Mouse (Mus musculus): ENCODE measurements around the gene Calu. TPM values are rescaled to one million over a fixed set of nuclear protein-coding genes. Genes with fewer than 3 reads are reported as not detected.
"Not testable (repeated sequence)": the region's sequence is repeated elsewhere in the genome, so short reads cannot be mapped to it uniquely, and the experiment has no call there.

Gene Calu
- polyA plus RNA-seq, 1 experiment, result 46.3 TPM

DNA sequence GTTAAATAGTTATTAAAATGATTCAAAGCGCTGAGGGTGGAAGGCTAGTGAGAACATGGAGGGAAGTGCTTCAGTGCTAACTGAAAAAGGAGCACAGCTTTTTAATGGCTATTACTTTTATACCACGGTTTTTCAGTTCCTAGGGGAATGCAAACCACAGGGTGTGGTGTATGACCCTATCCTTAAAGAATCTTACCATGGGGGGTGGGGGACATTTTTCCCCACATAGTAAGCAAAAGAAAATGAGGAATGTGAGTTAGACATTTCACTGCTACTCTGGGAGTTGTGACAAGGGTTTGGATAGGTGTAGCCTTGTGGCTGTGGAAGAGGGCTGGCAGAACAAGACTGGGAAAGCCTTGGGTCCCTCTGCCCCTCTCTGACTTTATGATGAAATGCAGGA, 30.6 kb upstream of the Calu start:
- Histone ChIP-seq H3K4me3 (ENCODE audit: insufficient read depth, low read depth, low read length) (no peak overlapping the region), H3K4me1 (ENCODE audit: control insufficient read depth, insufficient read depth, low read length) (no peaks in the 10 kb centered on the region), H3K27me3 (replicated peaks; ENCODE audit: control insufficient read depth, insufficient read depth, low read length) (no peaks in the 10 kb centered on the region), H3K27ac (ENCODE audit: insufficient read depth, low read depth, low read length) (no peak overlapping the region), H3K36me3 (ENCODE audit: control insufficient read depth, insufficient read depth, low read length) (no peaks in the 10 kb centered on the region)
- no peak for DNase-seq
- WGBS, result 65% methylated on average over 2 of the region's 2 CpGs
- TF ChIP-seq CTCF (conservative IDR thresholded peaks at IDR 0.05; ENCODE audit: insufficient read depth, insufficient read length, low read depth, low read length), result no peak

DNA sequence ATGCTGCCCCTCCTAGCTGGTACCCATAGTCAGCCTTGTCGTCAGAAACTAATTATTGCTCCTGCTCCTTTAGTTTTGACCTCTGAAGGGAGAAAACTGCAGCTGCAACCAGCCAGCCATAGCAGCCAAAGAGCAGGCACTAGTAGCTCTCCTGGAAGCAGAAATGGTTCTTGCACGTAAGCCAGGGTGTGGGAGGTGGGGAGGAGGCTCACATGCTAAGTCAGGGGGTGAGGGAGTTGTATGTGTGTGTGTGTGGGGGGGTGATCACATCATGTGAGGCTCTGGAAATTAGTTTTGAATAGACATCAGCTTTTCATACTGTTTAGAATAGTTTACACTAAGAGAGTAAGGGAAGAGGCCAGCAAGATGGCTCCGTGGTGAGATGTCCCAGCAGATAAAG, 29.9 kb upstream of the Calu start:
- Histone ChIP-seq H3K27me3 (replicated peaks; ENCODE audit: control insufficient read depth, insufficient read depth, low read length) (no peaks in the 10 kb centered on the region), H3K4me1 (ENCODE audit: control insufficient read depth, insufficient read depth, low read length) (no peaks in the 10 kb centered on the region), H3K27ac (ENCODE audit: insufficient read depth, low read depth, low read length) (no peak overlapping the region), H3K4me3 (ENCODE audit: insufficient read depth, low read depth, low read length) (no peak overlapping the region), H3K36me3 (ENCODE audit: control insufficient read depth, insufficient read depth, low read length) (no peaks in the 10 kb centered on the region)
- TF ChIP-seq POLR2A (IDR thresholded peaks at IDR 0.05; ENCODE audit: low read depth, low read length), result no peak
- TF ChIP-seq CTCF (conservative IDR thresholded peaks at IDR 0.05; ENCODE audit: insufficient read depth, insufficient read length, low read depth, low read length), result no peak
- 52% methylated on average over 3 of the region's 3 CpGs for WGBS
- DNase-seq, result no peak

DNA sequence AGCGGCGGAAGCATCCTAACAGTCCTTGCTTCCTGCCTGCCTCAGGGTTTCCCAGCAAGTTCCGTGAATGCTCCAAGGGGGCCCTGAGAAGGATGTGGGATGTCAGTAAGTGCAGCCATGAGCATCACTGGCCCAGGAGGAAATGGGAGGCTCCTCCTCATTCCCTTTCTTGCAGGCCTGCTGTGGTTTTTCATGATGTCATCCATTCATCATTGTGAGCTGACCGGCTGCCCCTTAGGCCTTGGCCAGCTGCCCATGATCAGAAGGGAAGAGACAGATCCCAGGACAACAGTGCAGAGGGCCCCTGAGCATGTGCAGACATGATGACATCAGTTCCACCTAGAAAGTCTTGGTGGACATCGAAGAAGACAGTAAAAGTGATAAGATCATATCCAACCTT, 29.0 kb upstream of the Calu start, which contains the start of gene Fam71f1:
TSS of gene Fam71f1 (plus strand) at position 262 of the 400 bp plus-strand sequence.
- H3K27me3 ChIP-seq (replicated peaks; ENCODE audit: control insufficient read depth, insufficient read depth, low read length), result no peaks in the 10 kb centered on the region
- H3K27ac ChIP-seq (ENCODE audit: insufficient read depth, low read depth, low read length), result no peak within 1 kb of the TSS
- DNase-seq, result peak; percentile 45
- H3K4me3 ChIP-seq (ENCODE audit: insufficient read depth, low read depth, low read length), result no peak within 1 kb of the TSS
- TF ChIP-seq POLR2A (IDR thresholded peaks at IDR 0.05; ENCODE audit: low read depth, low read length) (no peak), CTCF (conservative IDR thresholded peaks at IDR 0.05; ENCODE audit: insufficient read depth, insufficient read length, low read depth, low read length) (no peak)
- no peaks in the 10 kb centered on the region for H3K36me3 ChIP-seq (ENCODE audit: control insufficient read depth, insufficient read depth, low read length)
- no peaks in the 10 kb centered on the region for H3K4me1 ChIP-seq (ENCODE audit: control insufficient read depth, insufficient read depth, low read length)
- 61% methylated on average over 5 of the region's 5 CpGs for WGBS

DNA sequence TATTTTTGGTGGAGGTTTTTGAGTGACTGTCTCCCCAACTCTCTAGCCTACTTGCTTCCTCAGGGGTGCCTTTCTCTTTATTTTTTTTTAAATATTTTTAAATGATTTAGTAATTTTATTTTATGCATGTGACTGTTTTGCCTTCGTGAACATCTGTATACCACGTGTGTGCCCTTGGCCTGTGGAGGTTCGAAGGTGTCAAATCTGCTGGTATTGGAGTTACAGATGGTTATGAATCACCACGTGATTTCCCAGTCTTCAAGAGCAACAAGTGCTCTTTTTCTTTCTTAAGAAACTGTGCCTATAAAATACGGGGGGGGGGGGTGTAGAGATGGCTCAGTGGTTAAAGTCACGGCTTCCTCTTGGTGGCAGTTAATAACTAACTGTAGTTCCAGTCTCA, 26.3 kb upstream of the Calu start:
- WGBS, result 78% methylated on average over 6 of the region's 6 CpGs
- DNase-seq, result no peak
- Histone ChIP-seq H3K4me1 (ENCODE audit: control insufficient read depth, insufficient read depth, low read length) (no peaks in the 10 kb centered on the region), H3K27me3 (replicated peaks; ENCODE audit: control insufficient read depth, insufficient read depth, low read length) (no peaks in the 10 kb centered on the region), H3K36me3 (ENCODE audit: control insufficient read depth, insufficient read depth, low read length) (no peaks in the 10 kb centered on the region), H3K27ac (ENCODE audit: insufficient read depth, low read depth, low read length) (no peak overlapping the region), H3K4me3 (ENCODE audit: insufficient read depth, low read depth, low read length) (no peak overlapping the region)
- TF ChIP-seq POLR2A (IDR thresholded peaks at IDR 0.05; ENCODE audit: low read depth, low read length) (no peak), CTCF (conservative IDR thresholded peaks at IDR 0.05; ENCODE audit: insufficient read depth, insufficient read length, low read depth, low read length) (no peak)

DNA sequence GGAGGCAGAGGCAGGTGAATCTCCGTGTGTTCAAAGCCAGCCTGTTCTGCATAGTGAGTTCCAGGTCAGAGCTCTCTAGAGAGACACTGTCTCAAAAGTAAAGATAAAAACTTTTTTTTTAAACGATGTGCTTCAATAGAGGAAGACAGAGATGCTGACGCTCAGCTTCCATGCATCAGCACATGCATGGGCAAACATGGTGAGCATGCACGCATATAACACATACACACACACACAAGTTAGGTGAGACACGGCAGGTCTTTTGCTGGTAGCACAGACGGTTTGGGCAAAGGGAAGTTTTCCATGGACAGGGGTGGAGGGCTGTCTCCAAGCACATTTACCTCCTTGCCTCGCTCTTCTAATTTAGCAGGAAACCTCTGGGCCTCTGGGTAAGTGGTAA, 25.7 kb upstream of the Calu start:
- Histone ChIP-seq H3K27ac (ENCODE audit: insufficient read depth, low read depth, low read length) (no peak overlapping the region), H3K27me3 (replicated peaks; ENCODE audit: control insufficient read depth, insufficient read depth, low read length) (no peaks in the 10 kb centered on the region), H3K36me3 (ENCODE audit: control insufficient read depth, insufficient read depth, low read length) (no peaks in the 10 kb centered on the region), H3K4me1 (ENCODE audit: control insufficient read depth, insufficient read depth, low read length) (no peaks in the 10 kb centered on the region), H3K4me3 (ENCODE audit: insufficient read depth, low read depth, low read length) (no peak overlapping the region)
- no peak for TF ChIP-seq POLR2A (IDR thresholded peaks at IDR 0.05; ENCODE audit: low read depth, low read length)
- no peak for TF ChIP-seq CTCF (conservative IDR thresholded peaks at IDR 0.05; ENCODE audit: insufficient read depth, insufficient read length, low read depth, low read length)
- no peak for DNase-seq
- 92% methylated on average over 7 of the region's 7 CpGs for WGBS

DNA sequence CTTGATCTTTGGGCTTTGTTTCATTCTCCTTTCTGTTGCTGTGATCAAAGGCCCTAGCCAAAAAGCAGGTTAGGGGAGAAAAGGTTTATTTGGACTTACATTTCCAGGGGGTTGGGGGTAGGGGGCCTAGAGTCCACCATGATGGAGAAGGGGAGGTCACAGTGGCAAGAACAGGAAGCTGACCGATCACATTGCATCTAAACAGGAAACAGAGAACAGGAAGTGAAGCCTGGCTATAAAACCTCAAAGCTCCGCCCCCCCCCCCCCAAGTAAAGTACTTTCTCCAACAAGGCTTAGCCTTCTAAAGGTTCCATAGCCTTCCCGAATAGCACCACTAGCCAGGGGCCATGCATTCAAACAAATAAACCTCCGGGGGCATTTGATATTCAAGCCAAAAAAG, 25.1 kb upstream of the Calu start:
- TF ChIP-seq POLR2A (IDR thresholded peaks at IDR 0.05; ENCODE audit: low read depth, low read length) (no peak), CTCF (conservative IDR thresholded peaks at IDR 0.05; ENCODE audit: insufficient read depth, insufficient read length, low read depth, low read length) (no peak)
- H3K4me1 ChIP-seq (ENCODE audit: control insufficient read depth, insufficient read depth, low read length), result no peaks in the 10 kb centered on the region
- no peak overlapping the region for H3K4me3 ChIP-seq (ENCODE audit: insufficient read depth, low read depth, low read length)
- DNase-seq, result no peak
- no peaks in the 10 kb centered on the region for H3K36me3 ChIP-seq (ENCODE audit: control insufficient read depth, insufficient read depth, low read length)
- WGBS, result 83% methylated on average over 4 of the region's 4 CpGs
- H3K27ac ChIP-seq (ENCODE audit: insufficient read depth, low read depth, low read length), result no peak overlapping the region
- H3K27me3 ChIP-seq (replicated peaks; ENCODE audit: control insufficient read depth, insufficient read depth, low read length), result no peaks in the 10 kb centered on the region

DNA sequence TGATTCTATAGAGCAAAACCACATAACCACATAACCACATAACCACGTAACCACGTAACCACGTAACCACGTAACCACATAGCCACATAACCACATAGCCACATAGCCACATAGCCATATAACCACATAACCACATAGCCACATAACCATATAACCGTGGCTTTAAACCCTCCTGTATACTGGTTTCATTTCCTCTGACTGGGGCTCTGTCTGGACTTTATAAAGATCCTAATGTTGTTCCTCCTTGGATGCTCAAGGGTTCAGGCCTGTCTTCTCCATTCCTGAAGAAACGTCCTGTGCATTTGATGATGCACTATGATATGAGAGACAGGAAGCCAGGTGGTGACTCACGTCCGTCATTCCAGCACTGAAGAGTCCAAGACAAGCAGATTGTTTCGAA, 20.9 kb upstream of the Calu start:
- 86% methylated on average over 9 of the region's 9 CpGs for whole genome bisulfite sequencing
- Histone ChIP-seq H3K4me1 (ENCODE audit: control insufficient read depth, insufficient read depth, low read length) (no peaks in the 10 kb centered on the region), H3K27ac (ENCODE audit: insufficient read depth, low read depth, low read length) (no peak overlapping the region), H3K27me3 (replicated peaks; ENCODE audit: control insufficient read depth, insufficient read depth, low read length) (no peaks in the 10 kb centered on the region), H3K4me3 (ENCODE audit: insufficient read depth, low read depth, low read length) (no peak overlapping the region), H3K36me3 (ENCODE audit: control insufficient read depth, insufficient read depth, low read length) (no peaks in the 10 kb centered on the region)
- no peak for DNase-seq
- TF ChIP-seq CTCF (conservative IDR thresholded peaks at IDR 0.05; ENCODE audit: insufficient read depth, insufficient read length, low read depth, low read length) (no peak), POLR2A (IDR thresholded peaks at IDR 0.05; ENCODE audit: low read depth, low read length) (no peak)

DNA sequence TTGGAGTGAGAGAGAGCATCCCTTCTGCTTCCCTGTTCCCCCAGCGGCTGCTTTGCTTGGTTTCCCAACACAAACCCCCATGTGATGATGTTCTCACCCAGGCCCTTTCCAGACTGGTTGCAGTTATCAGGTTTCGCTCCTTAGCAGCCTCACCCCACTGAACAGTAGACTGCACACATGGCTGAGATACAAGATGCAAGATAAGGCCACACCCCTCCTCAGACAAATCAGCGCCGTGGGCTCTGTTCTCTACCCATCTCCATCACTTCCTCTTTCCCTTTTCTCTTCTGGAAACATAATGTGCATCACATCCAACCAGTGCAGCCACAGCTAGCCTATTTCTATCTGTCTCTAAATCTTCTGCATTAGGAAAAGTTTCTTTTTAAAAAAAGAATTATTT, 18.4 kb upstream of the Calu start:
- no peaks in the 10 kb centered on the region for H3K36me3 ChIP-seq (ENCODE audit: control insufficient read depth, insufficient read depth, low read length)
- DNase-seq, result no peak
- no peak overlapping the region for H3K4me3 ChIP-seq (ENCODE audit: insufficient read depth, low read depth, low read length)
- no peaks in the 10 kb centered on the region for H3K4me1 ChIP-seq (ENCODE audit: control insufficient read depth, insufficient read depth, low read length)
- no peaks in the 10 kb centered on the region for H3K27me3 ChIP-seq (replicated peaks; ENCODE audit: control insufficient read depth, insufficient read depth, low read length)
- 38% methylated on average over 4 of the region's 4 CpGs for WGBS
- TF ChIP-seq POLR2A (IDR thresholded peaks at IDR 0.05; ENCODE audit: low read depth, low read length) (no peak), CTCF (conservative IDR thresholded peaks at IDR 0.05; ENCODE audit: insufficient read depth, insufficient read length, low read depth, low read length) (no peak)
- H3K27ac ChIP-seq (ENCODE audit: insufficient read depth, low read depth, low read length), result no peak overlapping the region

DNA sequence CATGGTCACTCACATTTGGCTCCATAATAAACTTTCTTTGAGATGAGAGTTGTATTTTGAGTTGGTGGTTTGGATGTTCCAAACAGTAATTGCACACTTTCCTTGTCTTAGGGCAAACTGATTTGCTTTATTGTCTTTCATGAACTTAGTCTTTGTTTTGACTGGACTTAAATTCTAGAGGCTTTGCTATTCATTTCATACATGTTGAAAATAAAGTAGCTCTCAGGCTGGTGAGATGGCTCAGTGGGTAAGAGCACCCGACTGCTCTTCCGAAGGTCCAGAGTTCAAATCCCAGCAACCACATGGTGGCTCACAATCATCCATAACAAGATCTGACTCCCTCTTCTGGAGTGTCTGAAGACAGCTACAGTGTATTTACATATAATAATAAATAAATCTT, 1.4 kb upstream of the Calu start:
- 93% methylated on average over 2 of the region's 2 CpGs for WGBS
- not testable (repeated sequence) for H3K36me3 ChIP-seq (ENCODE audit: control insufficient read depth, insufficient read depth, low read length); H3K4me3 ChIP-seq (ENCODE audit: insufficient read depth, low read depth, low read length); H3K4me1 ChIP-seq (ENCODE audit: control insufficient read depth, insufficient read depth, low read length); H3K27ac ChIP-seq (ENCODE audit: insufficient read depth, low read depth, low read length); H3K27me3 ChIP-seq (replicated peaks; ENCODE audit: control insufficient read depth, insufficient read depth, low read length); DNase-seq
